Mouse (Mus musculus) thymus, adult 2 months (tissue): ENCODE measurements around the gene Btbd35f13.
"Not testable (repeated sequence)": the region's sequence is repeated elsewhere in the genome, so short reads cannot be mapped to it uniquely, and the experiment has no call there.

Experiments used
- CTCF ChIP-seq: fragments of 200-500 bp; IDR thresholded peaks from 2 replicates; pipeline ENCODE4 v1.5.1; 2012; ENCODE audit warnings: mild to moderate bottlenecking, control low read depth, low read length, moderate library complexity, borderline replicate concordance; ENCODE audit not compliant: control insufficient read depth, poor library complexity, insufficient read depth; ENCODE audit errors: extremely low read depth
- POLR2A ChIP-seq: fragments of 200-500 bp; IDR thresholded peaks from 2 replicates; pipeline ENCODE4 v1.6.1; 2012; ENCODE audit warnings: mild to moderate bottlenecking, low read length, control low read depth, moderate library complexity; ENCODE audit not compliant: control insufficient read depth, poor library complexity, insufficient read depth; ENCODE audit errors: extremely low read depth

DNA sequence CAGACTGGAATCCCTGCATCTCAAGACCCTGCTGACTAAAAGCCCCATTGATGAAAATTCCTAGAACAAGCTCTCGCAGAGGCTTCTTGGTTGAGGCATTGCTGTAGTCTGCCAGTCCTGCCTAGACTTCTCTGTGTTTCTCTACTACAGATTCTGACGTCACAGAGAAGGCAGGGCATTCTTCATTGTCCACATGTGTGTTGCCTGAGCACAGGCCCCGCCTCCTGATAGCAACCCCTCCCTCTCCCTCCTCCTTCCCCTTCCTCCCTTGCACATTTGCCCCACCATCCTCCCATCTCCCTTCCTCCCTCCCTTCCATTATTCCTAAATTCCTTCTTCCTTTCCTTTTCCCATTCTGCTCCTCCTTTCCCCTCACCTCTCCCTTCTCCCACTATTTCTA lies 45.3 kb downstream of the Btbd35f13 start, which contains the start of gene Btbd35f14:
- not testable (repeated sequence) for TF ChIP-seq CTCF, POLR2A
